Mouse (Mus musculus) spleen, embryonic (tissue): Measurements from ENCODE around the gene 1190007I07Rik.
"Not testable (repeated sequence)": the region's sequence is repeated elsewhere in the genome, so short reads cannot be mapped to it uniquely, and the experiment has no call there.

ENCODE experiments used
- CTCF ChIA-PET: fragments of 350-600 bp; sonication (Branson Sonifier 250); formaldehyde crosslinking; loops from one replicate; lab custom pipeline; 2022; lab: Charles Lee

The 1190007I07Rik gene

DNA sequence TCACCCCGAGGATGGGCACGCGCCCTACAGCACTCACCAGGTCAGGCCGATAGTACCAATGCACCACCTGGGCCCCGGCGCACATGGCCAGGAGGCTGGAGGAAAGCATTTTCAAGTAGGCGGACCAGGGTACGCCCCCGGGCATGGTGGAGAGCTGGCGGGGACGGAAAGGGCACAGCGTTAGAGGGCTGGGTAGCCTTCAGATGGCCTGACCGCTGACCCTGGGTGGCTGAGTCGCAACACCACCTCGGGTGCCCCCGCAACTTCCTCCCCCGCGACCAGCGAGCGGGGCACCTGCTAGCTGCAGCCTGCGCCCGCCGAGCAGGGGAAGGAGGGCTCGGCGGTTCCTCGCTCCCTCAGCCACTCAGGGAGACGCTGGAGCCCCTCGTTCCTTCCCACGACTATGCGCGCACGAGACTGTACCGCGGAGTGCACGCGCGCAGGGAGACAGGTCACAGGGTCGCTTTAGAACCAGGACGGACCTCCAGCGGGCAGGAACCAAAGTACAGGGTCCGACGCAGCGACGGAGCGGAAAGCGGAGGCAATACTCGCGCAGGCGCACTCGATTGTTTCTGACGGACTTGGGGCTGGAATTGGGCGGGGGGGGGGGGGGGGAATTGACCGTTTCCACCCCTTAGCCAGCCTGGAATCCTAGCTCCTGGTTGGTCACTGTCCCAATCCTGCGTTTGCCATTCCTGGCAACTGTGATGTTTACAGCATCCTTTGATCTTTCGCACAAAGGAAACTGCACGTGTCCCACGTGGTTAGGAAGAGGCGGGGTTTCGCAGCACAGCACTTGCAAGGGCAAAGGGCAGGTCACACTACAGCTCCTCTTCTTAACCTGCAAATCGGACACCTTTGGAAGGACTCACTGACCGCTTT is at the start of gene 1190007I07Rik:
1190007I07Rik (minus strand) TSS at position 558 of the 882 bp plus-strand sequence.
- CTCF ChIA-PET = interaction anchor here (0.6 kb wide), 1 partner anchor 129 kb away, joined by 5 read pairs; no protein-coding TSS in a partner anchor

DNA sequence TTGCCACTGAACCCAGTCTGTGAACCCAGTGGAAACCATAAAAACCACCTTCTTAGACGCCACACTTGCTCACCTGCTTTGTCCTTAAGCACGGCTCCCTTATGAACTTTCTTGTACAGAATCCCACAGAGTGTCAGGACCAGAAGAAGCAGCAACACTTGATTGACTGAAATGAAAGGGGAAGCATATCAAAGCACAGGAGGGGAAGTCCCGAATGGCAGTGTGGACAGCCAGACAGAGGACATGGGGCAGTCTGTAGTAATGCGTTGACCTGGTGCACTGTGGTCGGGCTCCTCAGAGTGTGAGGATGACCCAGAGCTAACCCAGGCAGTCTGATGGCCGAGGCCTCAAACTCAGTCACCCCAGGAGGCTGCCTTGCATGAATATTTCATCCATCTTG is 47.2 kb upstream of the 1190007I07Rik start:
- CTCF ChIA-PET = no interaction called here

DNA sequence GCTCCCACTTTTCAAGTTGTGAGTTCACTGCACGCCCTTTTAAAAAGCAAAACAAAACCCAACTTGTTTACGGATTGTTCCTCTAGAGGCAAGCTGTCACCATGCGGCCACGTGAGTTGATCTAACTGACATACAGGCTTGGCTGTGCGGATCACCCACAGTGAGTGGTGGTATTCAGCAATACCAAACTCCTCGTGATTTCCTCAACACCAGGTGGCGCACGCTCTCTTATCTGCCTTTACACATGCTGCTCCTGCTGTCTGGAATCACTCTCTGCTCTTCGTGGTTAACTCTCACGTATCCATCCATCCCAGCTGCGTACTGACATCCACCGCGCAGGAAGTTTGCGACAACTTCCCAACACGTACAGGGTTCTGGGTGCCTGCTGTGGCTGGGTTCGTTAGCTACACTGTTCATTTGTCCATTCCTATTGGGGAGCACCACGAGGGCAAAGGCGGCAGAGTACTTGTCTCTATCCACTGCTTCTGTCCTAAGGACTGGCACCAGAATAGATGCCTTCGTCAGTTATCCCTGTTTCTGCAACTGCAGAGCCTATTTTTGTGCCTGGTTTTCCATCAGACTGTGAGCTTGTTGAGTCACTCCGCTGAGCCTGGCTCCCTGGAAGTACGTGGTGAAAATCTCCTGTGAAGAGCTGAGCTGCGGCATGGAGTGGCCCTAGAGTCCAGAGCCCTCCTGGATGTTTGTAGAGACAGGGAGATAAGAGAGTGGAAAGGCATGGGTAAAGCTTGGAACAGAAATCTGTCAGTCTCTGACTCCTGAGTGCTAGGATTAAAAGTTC is 43.6 kb upstream of the 1190007I07Rik start:
- CTCF ChIA-PET = no interaction called here

DNA sequence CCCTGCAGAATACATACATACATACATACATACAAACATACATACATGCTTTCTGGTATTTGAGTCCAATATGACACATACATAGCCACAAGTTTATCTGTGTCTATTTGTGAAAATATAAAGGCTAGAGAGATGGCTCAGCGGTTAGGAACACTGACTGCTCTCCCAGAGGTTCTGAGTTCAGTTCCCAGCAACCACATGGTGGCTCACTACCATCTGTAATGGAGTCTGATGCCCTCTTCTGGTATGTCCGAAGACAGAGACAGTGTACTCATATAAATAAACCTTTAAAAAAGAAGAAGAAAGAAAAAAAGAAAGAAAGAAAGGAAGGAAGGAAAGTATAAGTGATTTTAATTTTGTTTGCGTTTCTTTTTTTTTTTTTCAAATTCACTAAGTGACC is 42.9 kb upstream of the 1190007I07Rik start:
- CTCF ChIA-PET = no interaction called here

DNA sequence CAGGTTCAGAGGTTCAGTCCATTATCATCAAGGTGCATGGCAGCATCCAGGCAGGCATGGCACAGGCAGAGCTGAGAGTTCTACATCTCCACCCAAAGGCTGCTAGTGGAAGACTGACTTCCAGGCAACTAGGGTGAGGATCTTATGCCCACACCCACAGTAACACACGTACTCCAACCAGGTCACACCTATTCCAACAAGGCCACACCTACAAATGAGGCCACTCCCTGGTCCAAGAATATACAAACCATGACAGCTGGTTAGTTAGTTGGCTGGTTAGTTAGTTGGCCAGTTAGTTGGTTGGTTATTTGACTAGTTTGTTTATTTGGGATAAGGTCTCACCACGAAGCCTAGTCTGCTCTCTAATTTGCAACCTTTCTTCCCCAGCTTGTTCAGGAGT is 40.3 kb upstream of the 1190007I07Rik start:
- CTCF ChIA-PET = no interaction called here

DNA sequence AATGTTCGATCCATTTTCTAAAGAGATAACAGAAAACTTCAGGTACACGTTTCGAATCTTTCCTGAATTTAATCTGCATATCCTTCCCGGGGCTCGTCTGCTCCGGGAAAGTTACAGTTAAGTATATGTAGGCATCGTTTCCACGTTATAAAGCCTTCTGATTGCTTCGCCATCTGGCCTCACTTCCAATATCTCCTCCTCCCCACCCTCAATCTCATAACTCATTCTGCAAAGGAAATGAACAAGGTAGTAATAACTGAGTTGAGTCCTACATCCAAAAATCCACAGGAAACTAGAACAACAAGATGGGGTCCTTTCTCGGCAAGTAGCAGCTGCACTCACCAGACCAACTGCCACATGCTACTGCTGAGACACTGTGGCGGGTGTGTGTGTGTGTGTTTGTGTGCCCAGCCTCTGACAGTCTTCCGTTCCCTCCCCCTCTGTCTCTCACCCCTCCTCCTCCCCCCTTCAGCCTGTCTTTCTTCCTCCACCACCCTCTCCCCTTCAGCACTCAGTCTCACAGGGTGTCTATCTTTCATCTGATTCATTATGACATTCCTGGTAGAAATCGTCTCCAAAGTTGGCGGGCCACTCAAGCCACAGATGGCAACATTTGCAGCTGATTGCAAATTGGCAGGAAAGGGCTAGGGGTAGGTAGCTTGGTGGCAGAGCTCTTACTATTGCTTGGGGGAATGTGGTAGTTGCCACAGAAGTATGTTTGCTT is 39.4 kb upstream of the 1190007I07Rik start:
- CTCF ChIA-PET = interaction anchor here (0.6 kb wide), 1 partner anchor 464 kb away, joined by 3 read pairs; no protein-coding TSS in a partner anchor

DNA sequence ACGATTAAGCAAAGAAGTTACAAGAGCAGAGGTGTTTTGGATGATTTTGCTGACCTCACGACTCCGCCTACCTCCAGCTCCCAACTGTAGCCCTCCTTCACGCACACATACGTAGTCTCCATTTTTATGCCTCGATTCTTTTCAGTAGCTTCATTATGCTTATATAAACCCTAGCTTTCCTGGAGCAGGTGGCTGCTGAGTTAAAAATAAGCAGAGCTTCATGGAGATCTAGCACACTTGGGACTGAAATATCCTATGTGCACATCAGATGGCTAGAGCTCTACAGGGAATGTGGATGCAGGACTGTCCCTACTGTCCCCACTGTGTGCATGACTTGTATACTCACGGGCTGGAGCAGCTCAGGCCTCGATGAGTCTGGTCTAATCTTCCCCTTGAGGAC is 38.8 kb upstream of the 1190007I07Rik start:
- CTCF ChIA-PET = no interaction called here

DNA sequence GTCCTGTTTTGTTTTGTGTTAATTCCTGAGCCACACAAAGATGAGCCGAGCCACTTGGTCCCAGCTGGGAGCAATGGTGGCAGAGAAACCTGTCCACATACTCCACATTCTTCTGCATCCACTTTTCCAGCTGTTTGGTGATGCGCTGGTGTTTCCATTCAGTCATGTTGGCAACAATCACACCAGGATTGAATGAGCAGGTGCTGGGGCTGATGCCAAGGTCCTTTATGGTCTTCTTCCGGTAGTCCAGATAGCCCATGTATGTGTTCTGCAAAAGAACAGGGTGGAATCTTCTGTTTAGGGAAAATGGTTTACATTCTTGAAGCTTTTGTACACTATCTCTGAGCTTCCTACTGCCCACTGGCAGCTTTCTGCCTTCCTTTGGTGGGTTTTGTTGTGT is 31.6 kb upstream of the 1190007I07Rik start:
- CTCF ChIA-PET = no interaction called here

DNA sequence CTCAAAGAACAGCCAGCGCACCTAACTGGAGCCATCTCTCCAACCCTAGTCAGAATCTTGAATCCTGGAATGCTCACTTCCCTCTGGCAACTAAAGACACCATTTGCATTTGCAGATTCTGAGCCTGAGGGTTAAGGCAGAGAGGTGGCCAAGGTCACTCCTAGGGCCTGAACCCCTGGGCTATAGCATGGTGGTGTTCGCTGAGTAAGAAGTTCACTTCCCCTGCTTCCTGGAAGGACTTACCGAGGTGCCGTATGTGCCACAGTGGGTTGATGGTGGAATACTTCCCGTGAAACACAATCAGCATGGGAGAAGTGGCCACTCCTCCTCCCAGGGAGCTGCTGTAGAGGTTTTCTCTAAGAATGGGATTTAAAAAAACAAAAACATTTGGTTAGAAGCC is 29.6 kb upstream of the 1190007I07Rik start:
- CTCF ChIA-PET = no interaction called here

DNA sequence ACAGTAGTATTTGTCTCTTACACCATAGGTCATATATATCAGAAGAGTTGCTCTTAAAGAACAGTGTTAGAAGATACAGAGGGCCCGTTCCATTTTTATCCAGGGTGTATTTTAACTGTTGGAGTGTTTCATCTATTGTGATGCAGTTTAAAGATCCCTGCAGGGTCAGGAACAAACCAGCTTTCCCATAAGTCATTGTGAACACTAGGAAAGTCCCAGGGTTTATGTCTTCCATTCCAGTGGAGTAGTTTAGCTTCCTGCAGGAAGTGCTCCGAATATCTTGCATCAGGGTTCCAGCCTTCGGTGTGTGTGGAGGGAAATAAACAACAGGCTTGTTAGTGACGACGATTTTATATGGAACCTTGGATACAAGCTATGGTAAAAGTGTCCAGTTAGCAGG is 28.2 kb upstream of the 1190007I07Rik start:
- CTCF ChIA-PET = interaction anchor here (0.9 kb wide), 1 partner anchor 705 kb away, joined by 3 read pairs; no protein-coding TSS in a partner anchor

DNA sequence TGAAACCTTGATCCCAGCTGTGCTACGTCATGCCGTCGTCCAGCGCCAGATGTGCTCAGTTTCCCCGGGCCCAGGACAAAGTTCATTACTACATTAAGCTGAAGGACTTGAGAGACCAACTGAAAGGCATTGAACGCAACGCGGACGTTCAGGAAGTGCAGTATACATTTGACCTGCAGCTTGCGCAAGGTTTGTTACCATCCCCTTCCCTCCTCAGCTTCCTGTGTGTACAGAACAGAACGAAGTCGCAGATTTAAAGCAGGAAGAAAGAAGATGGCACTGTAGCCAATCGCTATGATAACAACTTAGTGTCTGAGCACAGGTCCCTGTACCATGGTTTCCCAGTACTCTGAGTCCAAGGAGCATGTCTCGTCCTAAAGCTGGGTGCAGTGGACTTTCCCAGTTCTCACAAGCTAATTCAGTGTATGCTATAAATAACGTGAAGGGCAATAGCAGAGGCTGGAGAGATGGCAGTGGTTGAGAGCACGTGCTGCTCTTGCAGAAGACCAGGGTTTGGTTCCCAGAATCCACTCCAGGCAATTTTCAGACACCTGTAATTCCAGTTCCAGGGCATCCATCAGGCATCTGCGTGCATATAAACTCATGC is 24.3 kb upstream of the 1190007I07Rik start:
- CTCF ChIA-PET = no interaction called here

DNA sequence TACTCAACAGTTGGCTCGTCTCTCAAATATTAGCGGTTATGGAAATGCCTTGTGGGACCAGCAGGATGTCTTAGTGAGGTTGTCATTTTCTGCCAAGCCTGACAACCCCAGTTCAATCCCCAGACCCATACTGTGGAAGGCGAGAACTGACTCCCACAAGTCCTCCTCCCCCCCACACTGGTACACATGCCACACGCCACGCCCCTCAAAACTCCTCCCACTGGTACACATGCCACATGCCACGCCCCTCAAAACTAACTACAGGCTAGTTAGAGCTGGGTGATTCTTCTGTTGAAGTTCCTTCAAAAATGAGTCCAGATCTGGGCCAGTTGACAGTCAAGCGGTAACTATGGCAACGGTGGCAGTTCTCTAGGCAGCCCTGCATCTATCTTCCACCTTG is 23.1 kb upstream of the 1190007I07Rik start:
- CTCF ChIA-PET = no interaction called here

DNA sequence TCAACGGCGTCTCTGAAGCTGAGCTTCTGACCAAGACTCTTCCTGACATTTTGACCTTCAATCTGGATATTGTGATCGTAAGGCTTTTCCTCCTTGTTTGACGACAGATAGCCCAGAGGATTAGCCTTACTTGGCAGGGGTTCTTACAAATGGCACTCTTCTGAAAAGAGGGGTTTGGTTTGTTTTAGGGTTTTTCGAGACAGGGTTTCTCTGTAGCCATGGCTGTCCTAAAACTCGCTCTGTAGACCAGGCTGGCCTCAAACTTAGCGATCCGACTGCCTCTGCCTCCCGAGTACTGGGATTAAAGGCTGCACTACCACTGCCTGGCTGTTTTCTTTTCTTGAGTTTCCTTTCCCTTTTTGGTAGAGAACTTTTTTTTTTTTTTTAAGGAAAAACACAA is 18.5 kb upstream of the 1190007I07Rik start:
- CTCF ChIA-PET = no interaction called here

DNA sequence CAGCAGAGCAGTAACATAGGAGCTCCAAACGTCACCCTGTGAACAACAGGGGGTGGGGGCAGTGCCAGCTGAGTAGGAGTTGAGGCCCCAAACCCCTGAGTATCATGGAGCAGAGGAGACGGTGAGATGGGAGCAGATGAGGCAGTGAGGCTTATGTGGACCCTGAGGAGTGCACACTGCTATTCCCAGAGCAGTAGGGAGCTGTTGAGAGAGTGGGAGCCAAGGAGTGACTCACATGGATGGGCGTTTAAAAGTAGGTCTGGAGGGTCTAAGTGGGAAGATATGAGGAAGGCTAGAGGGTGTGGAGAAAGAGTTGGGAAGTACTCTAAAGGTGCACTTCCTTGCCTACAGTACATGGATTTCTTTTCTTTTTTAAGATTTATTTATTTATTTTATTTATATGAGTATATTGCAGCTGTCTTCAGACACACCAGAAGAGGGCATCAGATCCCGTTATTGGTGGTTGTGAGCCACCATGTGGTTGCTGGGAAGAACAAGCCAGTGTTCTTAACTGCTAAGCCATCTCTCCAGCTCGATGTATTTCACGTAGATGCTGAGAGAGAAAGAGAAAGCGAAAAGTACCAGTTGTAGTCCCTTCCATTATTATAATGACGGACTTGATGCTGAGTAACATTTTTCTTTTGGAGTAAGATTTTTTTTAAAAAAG is 16.1 kb upstream of the 1190007I07Rik start:
- CTCF ChIA-PET = no interaction called here

DNA sequence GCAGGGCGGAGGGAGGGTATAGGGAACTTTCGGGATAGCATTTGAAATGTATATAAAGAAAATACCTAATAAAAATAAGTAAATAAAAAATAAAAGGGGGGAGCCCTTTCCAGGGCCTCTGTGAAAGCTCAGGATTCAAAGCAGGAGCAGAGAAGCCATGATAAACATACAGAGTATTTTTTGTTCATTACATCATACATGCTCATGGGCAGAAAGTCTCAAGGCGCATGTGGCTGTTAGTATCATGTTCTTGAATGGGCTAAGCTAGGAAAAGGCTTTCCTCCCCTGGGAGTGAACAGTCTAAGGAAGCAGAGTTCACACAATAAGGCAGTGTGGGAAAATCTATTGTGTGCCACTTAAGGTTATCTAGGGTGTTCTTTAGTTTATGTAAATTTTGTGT is 13.3 kb upstream of the 1190007I07Rik start:
- CTCF ChIA-PET = no interaction called here

DNA sequence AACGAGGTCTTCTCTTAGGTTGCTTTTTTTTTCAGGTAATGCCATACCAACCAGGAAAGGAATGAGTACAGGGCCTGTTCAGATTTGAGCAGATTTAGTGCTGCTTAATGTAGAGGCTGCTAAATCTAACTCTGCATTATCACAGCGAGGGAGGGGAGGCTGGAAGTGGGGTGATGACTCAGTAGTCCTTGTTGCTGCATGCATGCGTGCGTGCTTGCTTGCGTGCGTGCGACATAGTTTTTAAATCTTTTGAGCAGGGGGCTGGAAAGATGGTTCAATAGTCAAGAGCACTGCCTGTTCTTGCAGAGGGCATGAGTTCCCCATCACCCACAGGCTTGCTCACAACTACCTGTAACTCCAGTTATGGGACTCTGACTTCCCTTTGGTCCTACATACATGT is 11.3 kb upstream of the 1190007I07Rik start:
- CTCF ChIA-PET = no interaction called here

DNA sequence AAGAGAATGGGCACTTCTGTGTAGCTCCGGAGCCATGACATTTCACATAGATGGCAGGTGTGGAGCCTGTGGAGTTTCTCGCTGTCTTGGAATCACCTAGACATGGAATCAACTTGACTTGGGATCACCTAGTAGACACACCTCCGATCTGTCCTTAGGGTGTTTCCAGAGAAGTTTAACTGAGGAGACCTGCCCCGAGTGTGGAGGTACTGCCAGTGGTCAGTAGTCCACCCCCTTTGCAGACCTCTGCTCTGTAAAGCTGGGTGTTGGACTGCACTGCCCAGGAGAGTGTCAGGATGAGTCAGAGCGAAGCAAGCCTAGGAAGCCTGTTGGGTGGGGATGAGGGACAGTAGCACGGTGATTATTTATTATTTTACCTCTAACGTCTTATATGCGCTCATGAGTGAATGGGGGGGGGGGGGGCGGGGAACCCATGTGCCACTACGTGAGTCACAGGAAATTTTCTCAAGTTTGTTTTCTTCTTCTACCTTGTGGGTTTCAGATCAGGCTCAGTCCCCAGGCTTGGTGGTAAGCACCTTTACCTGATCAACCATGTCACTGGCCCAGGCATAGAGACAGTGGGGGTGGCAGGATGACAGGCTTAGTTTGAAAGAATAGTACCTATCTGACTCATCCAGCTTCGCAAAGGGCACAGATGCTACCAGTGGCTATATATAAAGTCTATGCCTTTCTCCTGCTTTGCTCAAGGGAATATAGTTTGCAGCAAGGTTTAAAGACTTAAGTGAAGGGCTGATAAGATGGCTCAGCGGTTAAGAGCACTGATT is 9.7 kb upstream of the 1190007I07Rik start:
- CTCF ChIA-PET = no interaction called here

DNA sequence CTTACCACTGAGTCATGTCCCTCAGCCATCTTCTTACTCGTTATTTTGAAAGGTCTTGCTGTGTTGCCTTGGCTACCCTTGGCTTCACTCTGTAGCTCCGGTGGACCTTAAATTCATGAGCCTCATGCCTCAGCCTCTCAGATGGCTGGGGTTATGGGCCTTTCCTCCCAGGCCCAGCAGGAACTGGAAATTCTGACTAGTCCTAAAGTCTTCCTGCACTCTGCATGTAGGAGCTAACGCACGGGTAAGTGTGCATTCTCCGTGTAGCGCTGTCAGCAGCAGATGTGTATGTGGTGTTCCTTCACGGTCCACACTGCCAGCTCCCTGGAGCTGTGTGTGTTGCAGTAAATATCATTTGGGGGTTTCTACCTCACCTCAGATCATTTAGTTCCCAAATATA is 8.1 kb upstream of the 1190007I07Rik start:
- CTCF ChIA-PET = no interaction called here

DNA sequence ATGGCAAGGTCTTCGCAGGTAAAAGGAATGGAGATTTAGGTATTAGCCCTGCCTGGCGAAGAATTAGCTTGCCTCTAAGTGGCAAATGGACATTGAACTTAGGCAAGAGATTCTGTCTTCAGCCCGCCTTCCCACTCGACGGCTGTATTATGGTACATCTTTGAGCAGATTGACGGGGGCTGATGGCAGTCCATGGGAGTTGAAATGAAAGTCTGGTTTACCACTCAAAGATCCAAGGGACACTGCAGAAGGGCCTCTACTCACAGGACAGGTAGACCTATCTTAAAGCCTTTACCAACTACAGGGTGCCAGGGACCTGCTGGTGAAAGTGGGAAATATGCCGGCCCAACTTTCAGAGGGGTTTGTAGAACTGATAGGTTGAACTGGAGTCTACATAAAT is 7.5 kb upstream of the 1190007I07Rik start:
- CTCF ChIA-PET = no interaction called here

DNA sequence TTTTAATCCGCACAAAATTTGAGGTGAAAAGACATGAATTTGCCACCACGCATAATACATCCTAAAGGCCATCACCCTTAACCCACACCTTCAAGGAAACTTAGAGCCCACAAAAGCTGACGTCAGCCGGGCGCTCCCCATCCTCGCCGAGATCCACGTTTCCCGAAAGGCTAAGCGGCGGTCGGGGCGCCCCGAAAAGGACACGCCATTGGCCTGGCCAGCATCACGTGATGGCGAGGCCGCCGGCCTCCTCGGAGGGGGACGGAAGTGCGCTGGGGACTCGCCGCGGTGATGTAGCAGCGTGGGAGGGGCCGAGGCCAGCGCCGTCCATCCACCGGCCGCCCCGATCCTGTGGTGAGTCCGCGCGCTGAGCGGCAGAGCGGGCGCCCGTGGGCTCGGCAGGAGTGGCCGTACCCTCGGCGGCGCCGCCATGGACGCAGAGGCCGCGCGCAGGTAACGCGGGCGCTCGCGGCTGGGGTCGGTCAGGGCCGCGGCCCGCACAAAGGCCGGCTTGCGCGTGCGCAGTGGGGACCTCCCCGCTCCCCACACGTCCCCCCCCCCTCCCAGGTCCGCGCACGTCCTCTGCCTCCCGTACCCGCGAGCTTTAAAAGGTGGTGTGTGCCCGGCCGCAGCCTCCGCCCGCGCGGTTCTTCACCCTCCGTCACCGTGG is 6.7 kb upstream of the 1190007I07Rik start, which contains the start of gene Tdg:
Tdg (plus strand) TSS at position 243 of the 670 bp plus-strand sequence.
- CTCF ChIA-PET = not testable (repeated sequence)
